Mouse (Mus musculus) erythroid progenitor cell, adult 5-6 weeks (primary cell): ENCODE measurements around the gene Slc22a4. TPM values are rescaled to one million over a fixed set of nuclear protein-coding genes. Genes with fewer than 3 reads are reported as not detected.
"Not testable (repeated sequence)": the region's sequence is repeated elsewhere in the genome, so short reads cannot be mapped to it uniquely, and the experiment has no call there.

ENCODE experiments used
- ATAC-seq: replicated peaks from 2 replicates; pipeline ENCODE4 v1.8.0; 2016; ENCODE audit warnings: moderate number of reproducible peaks, mild to moderate bottlenecking, moderate TSS enrichment, inconsistent platforms; ENCODE audit not compliant: poor library complexity, low FRiP score, severe bottlenecking
- total RNA-seq, 2 experiments: library from RNA; stranded (forward) in 1 of 2; stranded (reverse) in 1 of 2; fragments of 150-400 nt in 1 of 2; fragments of 186-747, 209-891 nt in 1 of 2; gene quantifications; 2 replicates each; pipeline versions ENCODE4 v1.2.3 to v1.2.4; 2015 to 2017; ENCODE audit warnings: low replicate concordance in 2 of 2

Gene Slc22a4
- total RNA-seq, 2 experiments from 2014 or later: 109 to 115 TPM

GRCm38 (mm10) chr11:54058643-54059042 lies 30.8 kb upstream of the Slc22a4 start:
- no peak for ATAC-seq

GRCm38 (mm10) chr11:54058056-54058617 lies 30.2 kb upstream of the Slc22a4 start:
- no peak for ATAC-seq

GRCm38 (mm10) chr11:54057428-54057827 lies 29.5 kb upstream of the Slc22a4 start:
- no peak for ATAC-seq

GRCm38 (mm10) chr11:54056132-54056531 lies 28.2 kb upstream of the Slc22a4 start:
- ATAC-seq: no peak

- peak; percentile 76; the same call in 1 of the 2 replicates for ATAC-seq
These were observed 26.4 kb upstream of the Slc22a4 start for GRCm38 (mm10) chr11:54054257-54054656.

- no peak for ATAC-seq
These were observed 25.2 kb upstream of the Slc22a4 start for GRCm38 (mm10) chr11:54053090-54053489.

GRCm38 (mm10) chr11:54052128-54052527 lies 24.2 kb upstream of the Slc22a4 start:
- no peak for ATAC-seq

- no peak for ATAC-seq
These were observed 23.3 kb upstream of the Slc22a4 start for GRCm38 (mm10) chr11:54051161-54051560.

GRCm38 (mm10) chr11:54050205-54050604 lies 22.3 kb upstream of the Slc22a4 start:
- ATAC-seq: no peak

GRCm38 (mm10) chr11:54040676-54041075 lies 12.8 kb upstream of the Slc22a4 start:
- ATAC-seq: no peak

GRCm38 (mm10) chr11:54032872-54033271 lies 5.0 kb upstream of the Slc22a4 start:
- ATAC-seq: not testable (repeated sequence)

GRCm38 (mm10) chr11:54028997-54029396 lies 1.1 kb upstream of the Slc22a4 start:
- peak; percentile 5; the same call in 1 of the 2 replicates for ATAC-seq

- no peak for ATAC-seq
These were observed 503 bp downstream of the Slc22a4 start for GRCm38 (mm10) chr11:54027131-54028043.

- ATAC-seq: peak; percentile 69
These were observed 1.3 kb downstream of the Slc22a4 start for GRCm38 (mm10) chr11:54026491-54027041.

- no peak for ATAC-seq
These were observed 6.3 kb downstream of the Slc22a4 start for GRCm38 (mm10) chr11:54021396-54022093.

- no peak for ATAC-seq
These were observed 8.8 kb downstream of the Slc22a4 start for GRCm38 (mm10) chr11:54018893-54019732.

GRCm38 (mm10) chr11:54017596-54017995 lies 10.3 kb downstream of the Slc22a4 start:
- no peak for ATAC-seq

GRCm38 (mm10) chr11:54016051-54016450 lies 11.8 kb downstream of the Slc22a4 start:
- ATAC-seq: no peak

- ATAC-seq: no peak
These were observed 14.9 kb downstream of the Slc22a4 start for GRCm38 (mm10) chr11:54012961-54013360.
